In the genomic region with DNA sequence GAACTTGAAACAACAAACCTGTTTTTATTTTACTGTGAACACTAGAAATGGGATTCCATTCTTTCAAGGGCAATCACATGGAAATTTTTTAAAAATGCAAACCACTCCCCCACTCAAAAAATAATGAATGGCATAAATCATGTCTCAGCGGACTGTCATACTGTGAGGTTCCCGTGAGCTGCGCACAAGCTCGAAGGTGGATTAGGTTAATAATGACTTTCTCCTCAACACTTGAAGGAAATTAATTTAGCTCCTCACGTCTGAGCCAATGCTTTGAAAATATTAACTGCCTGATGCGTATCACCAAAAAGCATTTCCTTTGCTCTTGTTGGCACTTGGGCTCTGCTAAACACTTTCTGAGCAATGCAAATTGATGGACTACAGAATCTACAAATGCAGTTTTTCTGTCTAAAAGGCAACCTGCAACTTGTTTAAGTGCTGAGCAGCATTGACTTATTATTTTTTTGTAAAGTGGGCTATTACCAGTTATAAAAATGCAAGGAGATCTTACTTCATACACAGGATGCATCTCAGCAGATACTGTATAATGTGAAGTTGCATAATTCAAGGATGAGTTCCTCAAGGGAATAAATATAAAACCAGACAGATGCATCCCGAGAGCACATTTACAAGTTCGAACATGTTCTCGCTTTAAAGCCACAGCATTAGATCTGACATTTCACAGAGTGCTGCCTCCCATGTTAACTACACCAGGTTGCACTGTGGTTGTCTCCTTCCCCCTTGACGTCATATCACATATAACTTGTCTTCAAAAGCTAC, we compare ENCODE assay signal across 25 mouse cellular contexts.
DNase-seq lines count a peak whose midpoint lies in the region; ATAC-seq lines count a peak whose summit lies in the region.
"Had no signal": no experiment of that assay in that cellular context is flagged by ENCODE, and none has a peak within 500 bp of the region (broad histone marks: within the 10 kb centered on the region; RNA-seq: fewer than 3 reads in every experiment).

No protein-coding gene starts in this region.

- no peak overlapping the region for H3K4me2 ChIP-seq in forebrain, embryonic 12.5 days
- no peak overlapping the region for H3K4me2 ChIP-seq in forebrain, embryonic 15.5 days (replicated peaks)
- H3K4me2 ChIP-seq in midbrain, embryonic 14.5 days (ENCODE audit: low read length): no peak overlapping the region
- no peak overlapping the region for H3K4me2 ChIP-seq in midbrain, embryonic 11.5 days
- no peak overlapping the region for H3K4me2 ChIP-seq in hindbrain, embryonic 16.5 days (ENCODE audit: low read length)
- no peak overlapping the region for H3K4me2 ChIP-seq in neural tube, embryonic 15.5 days
- H3K4me2 ChIP-seq: embryonic facial prominence, embryonic 12.5 days; heart, embryonic 13.5 days; lung, embryonic 14.5 days had no signal

- H3K9me3 ChIP-seq in forebrain, embryonic 12.5 days: no peaks in the 10 kb centered on the region
- no peaks in the 10 kb centered on the region for H3K9me3 ChIP-seq in forebrain, embryonic 15.5 days
- no peaks in the 10 kb centered on the region for H3K9me3 ChIP-seq in midbrain, embryonic 14.5 days (ENCODE audit: control insufficient read depth, low read length)
- no peaks in the 10 kb centered on the region for H3K9me3 ChIP-seq in midbrain, embryonic 11.5 days (ENCODE audit: control insufficient read depth, low read length)
- no peaks in the 10 kb centered on the region for H3K9me3 ChIP-seq in hindbrain, embryonic 16.5 days (ENCODE audit: control insufficient read depth, low read length)
- H3K9me3 ChIP-seq in neural tube, embryonic 15.5 days (replicated peaks): no peaks in the 10 kb centered on the region
- H3K9me3 ChIP-seq: embryonic facial prominence, embryonic 12.5 days; heart, embryonic 13.5 days had no signal

- no peaks in the 10 kb centered on the region for H3K27me3 ChIP-seq in forebrain, embryonic 12.5 days
- no peaks in the 10 kb centered on the region for H3K27me3 ChIP-seq in forebrain, embryonic 15.5 days
- no peaks in the 10 kb centered on the region for H3K27me3 ChIP-seq in midbrain, embryonic 14.5 days (ENCODE audit: control insufficient read depth, insufficient read depth, low read length)
- no peaks in the 10 kb centered on the region for H3K27me3 ChIP-seq in midbrain, embryonic 11.5 days (ENCODE audit: control insufficient read depth, insufficient read depth, low read length)
- no peaks in the 10 kb centered on the region for H3K27me3 ChIP-seq in hindbrain, embryonic 16.5 days (replicated peaks; ENCODE audit: control insufficient read depth, insufficient read depth, low read length)
- no peaks in the 10 kb centered on the region for H3K27me3 ChIP-seq in neural tube, embryonic 15.5 days (replicated peaks)
- H3K27me3 ChIP-seq: embryonic facial prominence, embryonic 12.5 days; heart, embryonic 13.5 days had no signal

- no peaks in the 10 kb centered on the region for H3K36me3 ChIP-seq in forebrain, embryonic 12.5 days (replicated peaks)
- no peaks in the 10 kb centered on the region for H3K36me3 ChIP-seq in forebrain, embryonic 15.5 days
- no peaks in the 10 kb centered on the region for H3K36me3 ChIP-seq in midbrain, embryonic 14.5 days (ENCODE audit: control insufficient read depth, insufficient read depth, low read length)
- no peaks in the 10 kb centered on the region for H3K36me3 ChIP-seq in midbrain, embryonic 11.5 days (ENCODE audit: control insufficient read depth, insufficient read depth, low read length)
- no peaks in the 10 kb centered on the region for H3K36me3 ChIP-seq in hindbrain, embryonic 16.5 days (ENCODE audit: control insufficient read depth, insufficient read depth, low read length)
- H3K36me3 ChIP-seq in neural tube, embryonic 15.5 days: no peaks in the 10 kb centered on the region
- H3K36me3 ChIP-seq: embryonic facial prominence, embryonic 12.5 days; heart, embryonic 13.5 days had no signal

- no peak overlapping the region for H3K27ac ChIP-seq in forebrain, embryonic 12.5 days
- no peak overlapping the region for H3K27ac ChIP-seq in forebrain, embryonic 15.5 days (replicated peaks)
- no peak overlapping the region for H3K27ac ChIP-seq in midbrain, embryonic 14.5 days (replicated peaks; ENCODE audit: low read depth, low read length)
- no peak overlapping the region for H3K27ac ChIP-seq in midbrain, embryonic 11.5 days (ENCODE audit: low read depth, low read length)
- no peak overlapping the region for H3K27ac ChIP-seq in hindbrain, embryonic 16.5 days (ENCODE audit: low read depth, low read length)
- H3K27ac ChIP-seq in neural tube, embryonic 15.5 days (replicated peaks): no peak overlapping the region
- H3K27ac ChIP-seq: embryonic facial prominence, embryonic 12.5 days; heart, adult 2 months; heart, embryonic 13.5 days; liver, embryonic 14.5 days had no signal

- H3K4me3 ChIP-seq in forebrain, embryonic 12.5 days (replicated peaks): no peak overlapping the region
- no peak overlapping the region for H3K4me3 ChIP-seq in forebrain, embryonic 15.5 days
- no peak overlapping the region for H3K4me3 ChIP-seq in midbrain, embryonic 14.5 days (replicated peaks; ENCODE audit: low read depth, low read length)
- no peak overlapping the region for H3K4me3 ChIP-seq in midbrain, embryonic 11.5 days (ENCODE audit: low read depth, low read length)
- no peak overlapping the region for H3K4me3 ChIP-seq in hindbrain, embryonic 16.5 days (ENCODE audit: low read length)
- H3K4me3 ChIP-seq in neural tube, embryonic 15.5 days (replicated peaks): no peak overlapping the region
- H3K4me3 ChIP-seq: embryonic facial prominence, embryonic 12.5 days; erythroblast, embryonic 14.5 days; heart, adult 2 months; heart, embryonic 13.5 days had no signal

- 70% methylated on average over 10 of the region's 10 CpGs for WGBS in forebrain, embryonic 12.5 days
- WGBS in forebrain, embryonic 15.5 days: 67% methylated on average over 10 of the region's 10 CpGs
- WGBS in midbrain, embryonic 14.5 days: 58% methylated on average over 10 of the region's 10 CpGs
- 92% methylated on average over 10 of the region's 10 CpGs for WGBS in midbrain, embryonic 11.5 days
- 59% methylated on average over 10 of the region's 10 CpGs for WGBS in hindbrain, embryonic 16.5 days
- WGBS in neural tube, embryonic 15.5 days: 61% methylated on average over 10 of the region's 10 CpGs

- no peaks in the 10 kb centered on the region for H3K4me1 ChIP-seq in forebrain, embryonic 12.5 days
- no peaks in the 10 kb centered on the region for H3K4me1 ChIP-seq in forebrain, embryonic 15.5 days
- no peaks in the 10 kb centered on the region for H3K4me1 ChIP-seq in midbrain, embryonic 14.5 days (ENCODE audit: control insufficient read depth, insufficient read depth, low read length)
- H3K4me1 ChIP-seq in midbrain, embryonic 11.5 days (ENCODE audit: control insufficient read depth, insufficient read depth, low read length): no peaks in the 10 kb centered on the region
- no peaks in the 10 kb centered on the region for H3K4me1 ChIP-seq in hindbrain, embryonic 16.5 days (ENCODE audit: control insufficient read depth, insufficient read depth, low read depth, low read length)
- H3K4me1 ChIP-seq in neural tube, embryonic 15.5 days: no peaks in the 10 kb centered on the region
- H3K4me1 ChIP-seq: embryonic facial prominence, embryonic 12.5 days; heart, embryonic 13.5 days had no signal

- 0 out of 2 replicates have a peak, but pooled peaks have one; percentile 46 for ATAC-seq in forebrain, embryonic 12.5 days (ENCODE audit: low FRiP score)
- ATAC-seq in forebrain, embryonic 15.5 days (replicated peaks): no peak
- peak; percentile 53; the same call in 1 of the 2 replicates for ATAC-seq in midbrain, embryonic 14.5 days (ENCODE audit: low FRiP score, low TSS enrichment)
- no peak for ATAC-seq in midbrain, embryonic 11.5 days (ENCODE audit: low FRiP score)
- ATAC-seq in hindbrain, embryonic 16.5 days: peak; percentile 80
- ATAC-seq in neural tube, embryonic 15.5 days (ENCODE audit: low FRiP score): peak; percentile 53; the same call in 1 of the 2 replicates
- ATAC-seq: forebrain, embryonic 14.5 days; inflammation-experienced regulatory T-cells, adult 6 months had no signal

- no peak overlapping the region for H3K9ac ChIP-seq in forebrain, embryonic 12.5 days
- H3K9ac ChIP-seq in forebrain, embryonic 15.5 days (replicated peaks): no peak overlapping the region
- no peak overlapping the region for H3K9ac ChIP-seq in midbrain, embryonic 14.5 days (replicated peaks; ENCODE audit: low read length)
- H3K9ac ChIP-seq in midbrain, embryonic 11.5 days (ENCODE audit: low read length): no peak overlapping the region
- no peak overlapping the region for H3K9ac ChIP-seq in hindbrain, embryonic 16.5 days (ENCODE audit: low read depth, low read length)
- no peak overlapping the region for H3K9ac ChIP-seq in neural tube, embryonic 15.5 days (replicated peaks)
- H3K9ac ChIP-seq: embryonic facial prominence, embryonic 12.5 days; heart, embryonic 13.5 days; liver, embryonic 14.5 days; lung, embryonic 14.5 days had no signal

- DNase-seq in midbrain, embryonic 14.5 days: peak; percentile 40
- DNase-seq in midbrain, embryonic 11.5 days (ENCODE audit: low spot score, missing footprints): no peak
- DNase-seq in MN1 (ENCODE audit: low spot score): no peak
- no peak for DNase-seq in layer of hippocampus, adult 9-11 months
- DNase-seq: adrenal gland, postnatal 36 days; cerebellum, adult 11-12 months; cerebellum, postnatal 10 days; gastrocnemius, postnatal 36 days; heart, adult 2 months; heart, postnatal 14 days; kidney, adult 18-20 months; kidney, postnatal 4 days; lung, embryonic 14.5 days; right cerebral cortex, adult 18-20 months; thymus, adult 18-20 months had no signal

Comparison
In these comparisons a context has a peak if more than half of its experiments do, and no peak if none do; other contexts are left out.
1. ATAC-seq: peak in forebrain, embryonic 12.5 days (single experiment), midbrain, embryonic 14.5 days (single experiment), hindbrain, embryonic 16.5 days (single experiment) and neural tube, embryonic 15.5 days (single experiment); none in forebrain, embryonic 15.5 days (single experiment) and midbrain, embryonic 11.5 days (single experiment).